Mouse (Mus musculus) stomach, postnatal 0 days (tissue): ENCODE data around the gene Sfrp5. TPM values are rescaled to one million over a fixed set of nuclear protein-coding genes. Genes with fewer than 3 reads are reported as not detected.
A peak's percentile ranks its signal among the peaks of the same experiment; 100 is the strongest.

ENCODE experiments used
- ATAC-seq: fragments of 200-750 bp; cut with Nextera tagmentation; 2 replicates; pipeline ENCODE4 v1.8.0; 2017; ENCODE audit not compliant: low FRiP score, low TSS enrichment
- DNase-seq: peaks from one replicate; pipeline ENCODE4 v3.0.0-alpha.2; 2016; ENCODE audit warnings: low spot score
- H3K27ac ChIP-seq: fragments of 300-500 bp; sonication (generic); replicated peaks from 2 replicates; pipeline ENCODE4 v1.5.1; 2014; ENCODE audit warnings: mild to moderate bottlenecking, control low read depth
- H3K27me3 ChIP-seq: fragments of 300-500 bp; sonication (generic); 2 replicates; pipeline ENCODE4 v1.6.1; 2014; ENCODE audit warnings: low read length; ENCODE audit not compliant: control insufficient read depth, insufficient read depth
- H3K36me3 ChIP-seq: fragments of 300-500 bp; sonication (generic); 2 replicates; pipeline ENCODE4 v1.6.1; 2014; ENCODE audit warnings: low read length, mixed read lengths; ENCODE audit not compliant: control insufficient read depth, insufficient read depth
- H3K4me1 ChIP-seq: fragments of 300-500 bp; sonication (generic); replicated peaks from 2 replicates; pipeline ENCODE4 v1.6.1; 2014; ENCODE audit warnings: antibody characterized with exemption; ENCODE audit not compliant: control insufficient read depth, insufficient read depth
- H3K4me2 ChIP-seq: fragments of 300-500 bp; sonication (generic); replicated peaks from 2 replicates; pipeline ENCODE4 v1.6.1; 2014; ENCODE audit warnings: low read depth, mild to moderate bottlenecking, control low read depth, moderate library complexity
- H3K4me3 ChIP-seq: fragments of 300-500 bp; sonication (generic); 2 replicates; pipeline ENCODE4 v1.5.1; 2014; ENCODE audit warnings: low read depth, low read length, control low read depth
- H3K9ac ChIP-seq: fragments of 300-500 bp; sonication (generic); 2 replicates; pipeline ENCODE4 v1.6.1; 2014; ENCODE audit warnings: mild to moderate bottlenecking, low read length, control low read depth, mixed read lengths
- H3K9me3 ChIP-seq: fragments of 300-500 bp; sonication (generic); 2 replicates; pipeline ENCODE4 v1.6.1; 2016; ENCODE audit warnings: low read length; ENCODE audit not compliant: control insufficient read depth
- CTCF ChIP-seq: IDR thresholded peaks from 2 replicates; pipeline ENCODE4 v1.5.1; 2016; ENCODE audit warnings: antibody characterized with exemption, low read depth, mild to moderate bottlenecking, moderate library complexity
- EP300 ChIP-seq: optimal IDR thresholded peaks from 2 replicates; pipeline ENCODE3; 2016; ENCODE audit warnings: antibody characterized with exemption
- WGBS: fragments of 180-500 bp; shearing (Covaris S2); extraction: QIAGEN DNeasy Blood & Tissue Kit; methylation state at CpG from one replicate; pipeline ENCODE4 v1.1.7; 2014; 5-methylcytosine and 5-hydroxymethylcytosine counted together
- polyA plus RNA-seq: library from polyadenylated mRNA; unstranded; fragments of >200 nt; fragmentation: Nextera tagmentation; extraction: Ambion mirVana; gene quantifications from 2 replicates; pipeline ENCODE4 v1.2.1, GENCODE M21; 2015

The Sfrp5 gene
- polyA plus RNA-seq, 1 experiment from 2014 or later: 0.55 TPM

GRCm38 (mm10) chr19:42166130-42166529 is 35.9 kb downstream of the Sfrp5 start:
- H3K27ac ChIP-seq: no peak overlapping the region
- H3K27me3 ChIP-seq: no peaks in the 10 kb centered on the region
- no peaks in the 10 kb centered on the region for H3K9me3 ChIP-seq
- H3K36me3 ChIP-seq: no peaks in the 10 kb centered on the region
- H3K4me2 ChIP-seq: peak overlapping the region; percentile 47
- no peak for TF ChIP-seq EP300
- peak; percentile 95 for TF ChIP-seq CTCF
- H3K4me3 ChIP-seq: no peak overlapping the region
- no peaks in the 10 kb centered on the region; the same call in none of the 2 replicates for H3K4me1 ChIP-seq
- no peak for ATAC-seq
- DNase-seq: peak; percentile 86
- no peak overlapping the region for H3K9ac ChIP-seq
- WGBS: 3% methylated on average over 12 of the region's 12 CpGs

- no peak overlapping the region for H3K4me3 ChIP-seq
- no peak for ATAC-seq
- H3K9ac ChIP-seq: no peak overlapping the region
- H3K27ac ChIP-seq: no peak overlapping the region
- H3K27me3 ChIP-seq: no peaks in the 10 kb centered on the region
- H3K4me2 ChIP-seq: no peak overlapping the region
- 22% methylated on average over 7 of the region's 7 CpGs for WGBS
- no peaks in the 10 kb centered on the region for H3K36me3 ChIP-seq
- no peak for DNase-seq
- H3K9me3 ChIP-seq: no peaks in the 10 kb centered on the region
- no peaks in the 10 kb centered on the region; the same call in none of the 2 replicates for H3K4me1 ChIP-seq
- TF ChIP-seq EP300: no peak
- TF ChIP-seq CTCF: no peak
Measured at GRCm38 (mm10) chr19:42164188-42164587, 37.9 kb downstream of the Sfrp5 start.

- 39% methylated on average over 5 of the region's 5 CpGs for WGBS
Measured at GRCm38 (mm10) chr19:42163764-42164163, 38.3 kb downstream of the Sfrp5 start, which contains the start of gene Zfyve27. Zfyve27 (plus strand) TSS chr19:42163951.

GRCm38 (mm10) chr19:42158246-42159017 is 43.6 kb downstream of the Sfrp5 start:
- Histone ChIP-seq H3K9me3 (no peaks in the 10 kb centered on the region), H3K36me3 (no peaks in the 10 kb centered on the region), H3K4me2 (peak overlapping the region; percentile 20; the same call in 1 of the 2 replicates), H3K27me3 (no peaks in the 10 kb centered on the region), H3K27ac (no peak overlapping the region), H3K4me3 (no peak overlapping the region), H3K4me1 (no peaks in the 10 kb centered on the region), H3K9ac (no peak overlapping the region)
- DNase-seq (no peak), ATAC-seq (no peak)
- TF ChIP-seq EP300 (no peak), CTCF (peak; percentile 49)
- 22% methylated on average over 13 of the region's 13 CpGs for WGBS

More at GRCm38 (mm10) chr19:42163764-42164163, 38.3 kb downstream of the Sfrp5 start, which contains the start of gene Zfyve27:
- H3K27me3 ChIP-seq: no peaks in the 10 kb centered on the region
- no peak within 1 kb of the TSS for H3K4me3 ChIP-seq
- no peak within 1 kb of the TSS for H3K27ac ChIP-seq
- no peaks in the 10 kb centered on the region for H3K9me3 ChIP-seq
- H3K36me3 ChIP-seq: no peaks in the 10 kb centered on the region
- no peak for TF ChIP-seq EP300
- no peak for TF ChIP-seq CTCF
- H3K4me1 ChIP-seq: no peaks in the 10 kb centered on the region; the same call in 1 of the 2 replicates
- no peak within 1 kb of the TSS for H3K4me2 ChIP-seq
- no peak for DNase-seq
- ATAC-seq: no peak
- H3K9ac ChIP-seq: no peak within 1 kb of the TSS

- Histone ChIP-seq H3K9ac (no peak overlapping the region), H3K27me3 (no peaks in the 10 kb centered on the region), H3K36me3 (no peaks in the 10 kb centered on the region), H3K4me1 (no peaks in the 10 kb centered on the region), H3K4me3 (no peak overlapping the region), H3K27ac (peak overlapping the region; percentile 18; the same call in 1 of the 2 replicates), H3K4me2 (no peak overlapping the region), H3K9me3 (no peaks in the 10 kb centered on the region)
- 51% methylated on average over 11 of the region's 12 CpGs for WGBS
- ATAC-seq (no peak), DNase-seq (no peak)
- TF ChIP-seq EP300: no peak
- no peak for TF ChIP-seq CTCF
Measured at GRCm38 (mm10) chr19:42157493-42158237, 44.4 kb downstream of the Sfrp5 start.
